Mouse (Mus musculus): ENCODE data around the gene Gm9945. TPM values are rescaled to one million over a fixed set of nuclear protein-coding genes. Genes with fewer than 3 reads are reported as not detected.

The Gm9945 gene
- total RNA-seq, 2 experiments from 2014 or later: not detected

- ATAC-seq (replicated peaks; ENCODE audit: low FRiP score, poor library complexity, severe bottlenecking): no peak
Observed at GRCm38 (mm10) chr11:53458996-53459395, 21.0 kb upstream of the Gm9945 start.

- no peak for ATAC-seq (replicated peaks; ENCODE audit: low FRiP score, poor library complexity, severe bottlenecking)
Observed at GRCm38 (mm10) chr11:53460192-53460591, 19.8 kb upstream of the Gm9945 start.

- ATAC-seq (replicated peaks; ENCODE audit: low FRiP score, poor library complexity, severe bottlenecking): no peak
Observed at GRCm38 (mm10) chr11:53461727-53462126, 18.2 kb upstream of the Gm9945 start.

- no peak for ATAC-seq (replicated peaks; ENCODE audit: low FRiP score, poor library complexity, severe bottlenecking)
Observed at GRCm38 (mm10) chr11:53463551-53464424, 16.2 kb upstream of the Gm9945 start.

- ATAC-seq (replicated peaks; ENCODE audit: low FRiP score, poor library complexity, severe bottlenecking): peak; percentile 40; the same call in 1 of the 2 replicates
Observed at GRCm38 (mm10) chr11:53466231-53466971, 13.6 kb upstream of the Gm9945 start.

- no peak for ATAC-seq (replicated peaks; ENCODE audit: low FRiP score, poor library complexity, severe bottlenecking)
Observed at GRCm38 (mm10) chr11:53469294-53469967, 10.5 kb upstream of the Gm9945 start.

GRCm38 (mm10) chr11:53469968-53470695 is 9.8 kb upstream of the Gm9945 start, which contains the start of gene Gm9837:
Gene Gm9837, minus strand, starts transcription at chr11:53470479.
- ATAC-seq (replicated peaks; ENCODE audit: low FRiP score, poor library complexity, severe bottlenecking): peak; percentile 95

GRCm38 (mm10) chr11:53472709-53473108 is 7.3 kb upstream of the Gm9945 start:
- ATAC-seq (replicated peaks; ENCODE audit: low FRiP score, poor library complexity, severe bottlenecking): no peak; the same call in 1 of the 2 replicates

GRCm38 (mm10) chr11:53475620-53476019 is 4.3 kb upstream of the Gm9945 start:
- ATAC-seq (replicated peaks; ENCODE audit: low FRiP score, poor library complexity, severe bottlenecking): no peak

GRCm38 (mm10) chr11:53477833-53478232 is 2.1 kb upstream of the Gm9945 start:
- ATAC-seq (replicated peaks; ENCODE audit: low FRiP score, poor library complexity, severe bottlenecking): no peak

GRCm38 (mm10) chr11:53478383-53479170 is 1.4 kb upstream of the Gm9945 start:
- no peak for ATAC-seq (replicated peaks; ENCODE audit: low FRiP score, poor library complexity, severe bottlenecking)

GRCm38 (mm10) chr11:53479171-53479782 is 689 bp upstream of the Gm9945 start:
- no peak for ATAC-seq (replicated peaks; ENCODE audit: low FRiP score, poor library complexity, severe bottlenecking)

GRCm38 (mm10) chr11:53481088-53481730 is 1.2 kb downstream of the Gm9945 start:
- peak; percentile 65 for ATAC-seq (replicated peaks; ENCODE audit: low FRiP score, poor library complexity, severe bottlenecking)

GRCm38 (mm10) chr11:53483159-53483891 is 3.4 kb downstream of the Gm9945 start:
- peak; percentile 71 for ATAC-seq (replicated peaks; ENCODE audit: low FRiP score, poor library complexity, severe bottlenecking)

GRCm38 (mm10) chr11:53485719-53486118 is 5.8 kb downstream of the Gm9945 start:
- no peak for ATAC-seq (replicated peaks; ENCODE audit: low FRiP score, poor library complexity, severe bottlenecking)

GRCm38 (mm10) chr11:53486351-53486750 is 6.4 kb downstream of the Gm9945 start:
- no peak for ATAC-seq (replicated peaks; ENCODE audit: low FRiP score, poor library complexity, severe bottlenecking)
